Mouse (Mus musculus): Measurements from ENCODE around the gene Gm7951.
"Not testable (repeated sequence)": the region's sequence is repeated elsewhere in the genome, so short reads cannot be mapped to it uniquely, and the experiment has no call there.

Gene Gm7951

GRCm38 (mm10) chr14:42117269-42117668 is at the start of gene Gm7951:
Gene Gm7951, minus strand, starts transcription at chr14:42117369.
- not testable (repeated sequence) for DNase-seq (ENCODE audit: low read depth, low spot score)

DNA sequence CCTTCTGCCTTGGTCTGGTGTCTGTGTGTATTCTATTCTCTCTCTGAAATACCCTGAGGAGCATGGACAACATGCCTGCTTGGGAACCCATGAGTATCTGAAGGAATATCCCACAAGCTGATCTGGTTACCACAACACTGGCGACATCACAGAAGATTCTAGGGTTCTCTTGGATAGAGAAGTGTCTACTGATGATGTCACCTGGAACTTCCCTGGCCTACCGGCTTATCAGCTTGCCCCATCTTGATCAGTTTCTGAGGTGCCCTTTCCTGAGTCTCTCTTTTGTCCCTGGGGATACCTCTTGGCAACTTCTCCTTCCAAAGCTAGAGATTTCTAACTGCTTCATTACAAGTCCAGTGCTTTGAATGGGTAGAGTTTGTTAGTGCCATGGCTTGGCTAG is 45.4 kb upstream of the Gm7951 start, which contains the start of gene Gm17027:
TSS of gene Gm17027 (minus strand) at position 101 of the 400 bp plus-strand sequence.
- not testable (repeated sequence) for DNase-seq (ENCODE audit: low read depth, low spot score)

DNA sequence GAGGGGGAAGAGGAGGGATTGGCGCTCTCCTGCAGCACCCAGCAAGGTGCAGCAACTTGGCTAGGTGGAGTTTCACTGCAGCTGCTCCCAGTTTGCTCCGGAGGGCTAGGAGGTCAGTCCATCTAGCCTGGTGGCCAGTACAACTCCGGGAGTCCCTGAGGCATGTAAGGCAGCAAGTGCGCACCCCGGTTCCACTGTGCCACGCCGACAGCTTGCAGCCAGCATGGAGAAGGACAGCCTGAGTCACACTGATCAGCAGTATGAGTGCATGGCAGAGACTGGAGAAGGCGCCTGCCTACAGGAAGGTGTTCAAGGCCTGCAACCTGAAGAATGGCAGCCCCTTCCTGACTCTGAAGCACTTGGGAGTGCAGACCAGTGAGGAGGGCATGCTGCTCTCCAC is 17.4 kb upstream of the Gm7951 start:
- DNase-seq (ENCODE audit: low read depth, low spot score): not testable (repeated sequence)

GRCm38 (mm10) chr14:42133806-42134205 is 16.6 kb upstream of the Gm7951 start:
- DNase-seq (ENCODE audit: low read depth, low spot score): not testable (repeated sequence)

Measured in WW6 (cell line).